Mouse (Mus musculus) adrenal gland, adult (tissue): ENCODE measurements at regions not wholly inside any gene's neighbourhood (a gene's known extent, or its start where the extent isn't known, plus 50 kb on each side); places are given as distances from the start of the nearest gene placed in this dataset.

Experiments
- DNase-seq, 2 experiments: peaks; one replicate each; pipeline ENCODE4 v3.0.0; 2022 to 2023; ENCODE audit warnings: low spot score in 1 of 2; ENCODE audit not compliant: inconsistent age in 2 of 2

GRCm38 (mm10) chr2:43404163-43404967 lies 150.8 kb upstream of the Kynu start:
- DNase-seq: no peak

GRCm38 (mm10) chr2:43437251-43437650 lies 117.9 kb upstream of the Kynu start:
- DNase-seq: no peak

DNA sequence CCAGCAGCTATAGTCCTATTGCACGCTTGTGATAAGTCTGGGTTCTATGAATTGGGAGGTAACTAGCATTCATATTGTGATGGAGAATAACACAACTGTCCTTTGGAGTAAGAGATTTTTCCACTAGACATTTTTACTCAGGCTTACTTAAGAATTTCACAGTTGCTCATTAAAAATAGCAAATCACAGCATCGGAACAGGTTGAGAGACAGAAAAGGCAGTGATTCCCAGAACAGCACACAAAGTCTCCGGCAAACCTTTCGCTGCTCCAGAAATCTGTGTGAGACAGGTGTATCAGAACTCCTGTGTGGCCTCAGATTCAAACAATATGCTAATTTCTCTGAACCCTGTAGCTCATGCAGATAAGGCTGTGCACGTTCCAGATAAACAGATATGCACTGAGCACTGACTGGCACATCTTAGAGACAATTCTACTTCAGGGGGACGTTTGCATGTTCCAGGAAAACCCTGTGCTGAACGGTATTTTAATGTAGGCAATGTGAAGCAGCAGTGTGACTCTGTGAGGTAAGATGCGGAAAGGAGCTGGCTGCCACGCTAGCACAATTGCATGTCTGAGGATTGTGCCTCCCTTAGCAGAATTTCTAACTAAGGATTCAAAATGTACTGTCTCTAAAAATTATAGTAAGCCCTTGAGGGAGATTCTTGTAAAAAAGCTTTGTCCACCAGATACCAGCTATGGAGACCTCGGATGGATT lies 99.8 kb upstream of the Kynu start:
- DNase-seq: no peak

GRCm38 (mm10) chr2:43469161-43469560 lies 86.0 kb upstream of the Kynu start:
- peak in 1 of 2 experiments; percentile 40 for DNase-seq

- no peak for DNase-seq
Observed at GRCm38 (mm10) chr2:43469893-43470292, 85.2 kb upstream of the Kynu start.

DNA sequence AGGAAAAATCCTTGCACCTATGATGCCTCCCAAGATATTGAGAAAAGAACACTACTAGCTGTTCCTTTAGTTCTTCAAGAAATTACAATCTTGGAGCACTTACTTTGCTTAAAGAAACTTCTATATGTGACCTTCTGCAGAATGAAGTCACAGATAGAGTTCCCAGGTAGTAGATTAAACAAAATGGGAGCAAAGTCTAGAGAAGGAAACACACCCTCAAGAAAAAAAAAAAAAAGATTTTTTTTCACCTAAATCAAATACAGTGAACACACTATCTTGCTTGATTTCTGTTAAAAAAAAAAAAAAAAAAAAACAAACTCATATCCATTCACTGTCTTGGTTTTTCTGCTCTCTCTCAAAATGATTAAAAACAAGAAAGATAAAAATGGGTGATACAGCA lies 76.6 kb upstream of the Kynu start:
- DNase-seq: no peak

GRCm38 (mm10) chr2:43479871-43480270 lies 75.3 kb upstream of the Kynu start:
- no peak for DNase-seq
